ENCODE assay signal across 9 mouse cellular contexts in the genomic region with DNA sequence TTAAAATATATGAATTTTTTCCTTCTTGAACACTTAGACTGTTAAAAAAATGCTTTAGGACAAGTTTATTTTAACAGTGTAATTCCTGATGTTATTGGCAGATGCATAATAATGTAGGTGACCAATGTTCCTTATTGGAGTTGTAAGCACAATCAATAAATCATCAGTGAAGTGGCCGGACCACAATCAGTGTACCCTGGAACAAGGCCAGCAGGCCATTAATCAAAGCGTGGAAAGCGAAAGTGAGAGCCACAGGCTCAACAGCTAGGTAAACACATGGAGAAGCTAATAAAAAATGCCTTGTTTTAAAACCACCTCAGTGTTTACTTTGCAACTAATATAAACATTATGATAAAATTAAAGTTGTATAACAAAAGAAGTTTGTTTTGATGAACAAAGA.
DNase-seq lines count a peak whose midpoint lies in the region; ATAC-seq lines count a peak whose summit lies in the region.
"Had no signal": no experiment of that assay in that cellular context is flagged by ENCODE, and none has a peak within 500 bp of the region (broad histone marks: within the 10 kb centered on the region; RNA-seq: fewer than 3 reads in every experiment).

No protein-coding gene starts in this region.

- WGBS in neural tube, embryonic 11.5 days: 22% methylated on average over 3 of the region's 3 CpGs

- H3K9ac ChIP-seq in neural tube, embryonic 11.5 days (ENCODE audit: low read length): no peak overlapping the region
- H3K9ac ChIP-seq: limb, embryonic 12.5 days had no signal

- intact Hi-C loops in left cerebral cortex, postnatal 25 days (cut with DNase I): no loop called here

- no peak overlapping the region for H3K27ac ChIP-seq in neural tube, embryonic 11.5 days (ENCODE audit: low read depth, low read length)
- H3K27ac ChIP-seq: limb, embryonic 12.5 days had no signal

- no peak overlapping the region for H3K4me2 ChIP-seq in neural tube, embryonic 11.5 days (ENCODE audit: low read depth)
- H3K4me2 ChIP-seq: limb, embryonic 12.5 days had no signal

- H3K4me1 ChIP-seq in neural tube, embryonic 11.5 days (ENCODE audit: control insufficient read depth, insufficient read depth, low read length): no peaks in the 10 kb centered on the region
- H3K4me1 ChIP-seq: limb, embryonic 12.5 days had no signal

- H3K36me3 ChIP-seq in neural tube, embryonic 11.5 days (ENCODE audit: control insufficient read depth, insufficient read depth, low read length): no peaks in the 10 kb centered on the region
- H3K36me3 ChIP-seq: limb, embryonic 12.5 days had no signal

- DNase-seq in gastrocnemius, adult 18-20 months (ENCODE audit: low spot score): peak; percentile 29
- no peak for DNase-seq in gastrocnemius, postnatal 4 days (ENCODE audit: low spot score in 2 of 2)
- peak; percentile 77 to 80 for DNase-seq in adrenal gland, postnatal 36 days
- peak; percentile 65 for DNase-seq in kidney, adult 9 months
- peak; percentile 48 for DNase-seq in neural tube, embryonic 11.5 days (ENCODE audit: low spot score)
- DNase-seq in layer of hippocampus, postnatal 10 days (ENCODE audit: low spot score in 2 of 2): no peak
- no peak for DNase-seq in left cerebral cortex, postnatal 25 days (ENCODE audit: low spot score in 2 of 2)

- H3K4me3 ChIP-seq in neural tube, embryonic 11.5 days (ENCODE audit: low read depth, low read length): no peak overlapping the region
- H3K4me3 ChIP-seq: limb, embryonic 12.5 days had no signal

- H3K9me3 ChIP-seq in neural tube, embryonic 11.5 days (ENCODE audit: control insufficient read depth, low read length): no peaks in the 10 kb centered on the region
- H3K9me3 ChIP-seq: limb, embryonic 12.5 days had no signal

- no peaks in the 10 kb centered on the region for H3K27me3 ChIP-seq in neural tube, embryonic 11.5 days (ENCODE audit: control insufficient read depth, insufficient read depth, low read length)
- H3K27me3 ChIP-seq: limb, embryonic 12.5 days had no signal

- ATAC-seq in neural tube, embryonic 11.5 days (ENCODE audit: insufficient read depth, low FRiP score, low TSS enrichment): no peak
- ATAC-seq in CD4-positive, CD25-positive, alpha-beta regulatory T cell, adult 4 months: no peak

Comparison
In these comparisons a context has a peak if more than half of its experiments do, and no peak if none do; other contexts are left out.
1. DNase-seq: peak in gastrocnemius, adult 18-20 months (single experiment), adrenal gland, postnatal 36 days (2 of 2), kidney, adult 9 months (single experiment) and neural tube, embryonic 11.5 days (single experiment); none in gastrocnemius, postnatal 4 days (0 of 2), layer of hippocampus, postnatal 10 days (0 of 2) and left cerebral cortex, postnatal 25 days (0 of 2).